ENCODE assay signal across 11 mouse cellular contexts in genomic region chr15:36875980-36876778, GRCm38 (mm10).
A peak's percentile ranks its signal among the peaks of the same experiment; 100 is the strongest.
DNase-seq lines count a peak whose midpoint lies in the region; ATAC-seq and TF ChIP-seq lines count a peak whose summit lies in the region.
"Had no signal": no experiment of that assay in that cellular context is flagged by ENCODE, and none has a peak within 500 bp of the region (broad histone marks: within the 10 kb centered on the region; RNA-seq: fewer than 3 reads in every experiment).

No protein-coding gene starts in this region.

- H3K27me3 ChIP-seq in liver, embryonic 16.5 days (ENCODE audit: control insufficient read depth, insufficient read depth, low read depth, low read length), result no peaks in the 10 kb centered on the region
- H3K27me3 ChIP-seq: midbrain, embryonic 12.5 days had no signal

- H3K4me1 ChIP-seq in lung, adult 2 months (ENCODE audit: control insufficient read depth, insufficient read depth, low read length), result peaks cover 32% of the 10 kb centered on the region
- H3K4me1 ChIP-seq in liver, embryonic 16.5 days (ENCODE audit: control insufficient read depth, low read depth, low read length), result peaks cover 4% of the 10 kb centered on the region; the same call in 1 of the 2 replicates

- 0 out of 2 replicates have a peak, but pooled peaks have one; percentile 7 for ATAC-seq in granulocyte monocyte progenitor cell, adult 5-6 weeks (replicated peaks; ENCODE audit: poor library complexity, severe bottlenecking)
- peak; percentile 53; the same call in 1 of the 2 replicates for ATAC-seq in liver, embryonic 16.5 days (ENCODE audit: low read depth)

- H3K36me3 ChIP-seq in liver, embryonic 16.5 days (ENCODE audit: control insufficient read depth, insufficient read depth), result no peaks in the 10 kb centered on the region
- H3K36me3 ChIP-seq: midbrain, embryonic 12.5 days had no signal

- H3K9me3 ChIP-seq in liver, embryonic 16.5 days (replicated peaks; ENCODE audit: control insufficient read depth, low read length), result no peaks in the 10 kb centered on the region
- H3K9me3 ChIP-seq: midbrain, embryonic 12.5 days had no signal

- H3K4me2 ChIP-seq in liver, embryonic 16.5 days (ENCODE audit: low read depth, low read length), result no peak overlapping the region
- H3K4me2 ChIP-seq: midbrain, embryonic 12.5 days had no signal

- 41% methylated on average over 10 of the region's 10 CpGs for WGBS in lung, adult 2 months
- WGBS in liver, embryonic 16.5 days (ENCODE audit: insufficient replicate concordance), result 27% methylated on average over 10 of the region's 10 CpGs

- H3K9ac ChIP-seq in liver, embryonic 16.5 days (ENCODE audit: low read depth, low read length), result no peak overlapping the region
- H3K9ac ChIP-seq: midbrain, embryonic 12.5 days had no signal

- H3K27ac ChIP-seq in liver, embryonic 16.5 days (ENCODE audit: low read length), result no peak overlapping the region
- H3K27ac ChIP-seq: midbrain, embryonic 12.5 days had no signal

- peak; percentile 42 to 58 for DNase-seq in lung, adult 18-20 months
- DNase-seq in lung, adult 2 months, result no peak
- no peak for DNase-seq in gastrocnemius, postnatal 4 days (ENCODE audit: low spot score in 2 of 2)
- no peak for DNase-seq in embryo, embryonic 10.5 days (ENCODE audit: low spot score)
- DNase-seq in kidney, adult 18-20 months, result no peak
- DNase-seq: embryo, embryonic 11 days; kidney, postnatal 4 days; thymus, adult 2 months had no signal

- H3K4me3 ChIP-seq in lung, adult 2 months (replicated peaks; ENCODE audit: extremely low read depth, low read depth, low read length), result no peak overlapping the region
- no peak overlapping the region for H3K4me3 ChIP-seq in liver, embryonic 16.5 days (ENCODE audit: low read depth, low read length)
- H3K4me3 ChIP-seq: midbrain, embryonic 12.5 days had no signal

- TF ChIP-seq CTCF in lung, adult 2 months (IDR thresholded peaks at IDR 0.05; ENCODE audit: insufficient read depth, low read length), result no peak

- TF ChIP-seq POLR2A in lung, adult 2 months (IDR thresholded peaks at IDR 0.05; ENCODE audit: borderline replicate concordance, extremely low read depth, low read depth, low read length), result no peak

Comparison
In these comparisons a context has a peak if more than half of its experiments do, and no peak if none do; other contexts are left out.
1. DNase-seq: peak in lung, adult 18-20 months (2 of 2); none in lung, adult 2 months (single experiment), gastrocnemius, postnatal 4 days (0 of 2), embryo, embryonic 10.5 days (single experiment) and kidney, adult 18-20 months (single experiment).